Mouse (Mus musculus): ENCODE results near the gene Cdc14b. TPM values are rescaled to one million over a fixed set of nuclear protein-coding genes. Genes with fewer than 3 reads are reported as not detected.
A peak's percentile ranks its signal among the peaks of the same experiment; 100 is the strongest.

Gene Cdc14b
- polyA plus RNA-seq, 1 experiment from 2014 or later: 22.1 TPM

DNA sequence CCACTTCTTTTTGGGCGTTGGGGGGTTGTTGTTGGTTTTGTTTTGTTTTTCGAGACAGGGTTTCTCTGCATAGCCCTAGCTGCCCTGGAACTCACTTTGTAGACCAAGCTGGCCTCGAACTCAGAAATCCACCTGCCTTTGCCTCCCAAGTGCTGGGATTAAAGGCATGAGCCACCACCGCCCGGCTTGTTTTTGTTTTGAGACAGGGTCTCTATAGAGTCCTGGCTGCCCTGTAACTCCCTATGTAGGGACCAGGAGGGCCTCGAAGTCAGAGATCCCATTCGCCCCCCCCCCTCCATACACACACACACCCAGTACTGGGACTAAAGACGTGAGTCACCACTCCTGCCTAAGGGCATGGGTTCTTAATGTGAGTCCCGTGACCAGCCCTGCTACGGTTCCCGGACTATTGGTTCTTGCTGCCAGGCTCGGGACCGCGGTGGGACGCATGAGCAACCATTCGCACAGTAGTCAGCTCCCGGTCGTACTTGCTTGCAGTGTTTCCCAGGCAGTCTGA lies 121.3 kb downstream of the Cdc14b start:
- no peaks in the 10 kb centered on the region for H3K9me3 ChIP-seq (replicated peaks)
- H3K27me3 ChIP-seq (replicated peaks): no peaks in the 10 kb centered on the region
- peak overlapping the region; percentile 86 for H3K4me2 ChIP-seq
- peaks cover 37% of the 10 kb centered on the region for H3K4me1 ChIP-seq (replicated peaks)
- H3K36me3 ChIP-seq: no peaks in the 10 kb centered on the region
- peak overlapping the region; percentile 71 for H3K9ac ChIP-seq
- 2% methylated on average over 18 of the region's 18 CpGs for WGBS
- peak overlapping the region; percentile 94 for H3K27ac ChIP-seq (ENCODE audit: poor library complexity, severe bottlenecking)
- ATAC-seq (ENCODE audit: insufficient number of reproducible peaks, low FRiP score): peak; percentile 58
- peak overlapping the region; percentile 93 for H3K4me3 ChIP-seq

DNA sequence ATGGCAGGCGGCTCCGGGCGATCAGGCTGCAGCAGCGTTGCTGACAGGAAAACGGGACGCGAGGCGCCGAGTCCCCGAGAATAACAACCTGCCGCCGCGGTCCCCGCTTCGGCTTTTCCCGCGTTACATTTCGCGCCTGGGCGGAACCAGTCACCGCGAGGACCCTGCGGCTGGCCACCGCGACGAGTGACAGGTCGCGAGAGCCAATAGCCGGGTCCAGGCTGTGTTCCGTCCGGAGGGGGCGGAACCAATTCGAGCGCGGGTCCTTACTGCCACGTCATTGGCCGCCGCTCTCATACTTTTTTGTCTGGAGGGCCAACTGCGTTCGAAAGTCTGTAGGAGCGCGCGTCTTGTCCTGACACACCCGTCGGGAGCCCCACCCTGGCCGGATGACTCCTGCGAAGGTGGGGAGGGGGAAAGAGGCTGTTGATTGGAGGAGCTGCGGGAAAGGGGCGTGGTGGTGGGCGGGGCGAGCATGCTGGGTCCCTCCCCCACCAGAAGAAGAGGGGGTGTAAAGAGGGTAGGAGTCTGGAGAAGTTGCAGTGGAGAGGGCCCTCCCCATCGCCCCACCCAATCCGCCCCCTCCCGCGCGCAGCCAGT lies 121.9 kb downstream of the Cdc14b start, which contains the start of gene Zfp367:
Zfp367 (minus strand) TSS at position 120 of the 600 bp plus-strand sequence.
- Histone ChIP-seq H3K4me2 (peak within 1 kb of the TSS; percentile 86), H3K4me3 (peak within 1 kb of the TSS; percentile 93), H3K4me1 (replicated peaks) (peaks cover 37% of the 10 kb centered on the region), H3K9me3 (replicated peaks) (no peaks in the 10 kb centered on the region), H3K9ac (peak within 1 kb of the TSS; percentile 94), H3K27me3 (replicated peaks) (no peaks in the 10 kb centered on the region), H3K27ac (ENCODE audit: poor library complexity, severe bottlenecking) (peak within 1 kb of the TSS; percentile 94), H3K36me3 (no peaks in the 10 kb centered on the region)
- 0% methylated on average over 53 of the region's 56 CpGs for WGBS
- ATAC-seq (ENCODE audit: insufficient number of reproducible peaks, low FRiP score): peak; percentile 95

DNA sequence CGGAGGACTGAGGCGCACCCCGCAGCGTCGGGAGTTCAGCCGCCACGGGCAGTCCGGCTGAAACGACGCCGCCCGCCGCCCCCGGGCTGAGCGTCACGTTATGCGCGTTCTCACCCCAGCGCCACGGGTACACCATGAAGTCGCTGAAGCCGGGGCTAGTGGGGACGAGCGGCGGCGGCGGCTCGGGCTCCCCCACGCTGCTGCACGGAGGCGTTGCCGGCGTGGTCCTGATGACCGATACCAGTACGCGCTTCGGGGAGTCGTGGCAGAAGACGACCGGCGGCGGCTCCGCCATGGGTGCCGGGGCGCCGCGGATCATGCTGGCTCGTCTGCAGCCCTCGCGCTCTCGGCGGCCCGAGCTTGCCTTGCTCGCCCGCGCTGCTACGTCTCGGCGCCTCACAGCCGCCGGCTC lies 122.4 kb downstream of the Cdc14b start:
- WGBS: under 1% methylated on average over 61 of the region's 61 CpGs
- no peaks in the 10 kb centered on the region for H3K9me3 ChIP-seq (replicated peaks)
- peak; percentile 7; the same call in 1 of the 2 replicates for ATAC-seq (ENCODE audit: insufficient number of reproducible peaks, low FRiP score)
- peak overlapping the region; percentile 93 for H3K27ac ChIP-seq (ENCODE audit: poor library complexity, severe bottlenecking)
- H3K9ac ChIP-seq: peak overlapping the region; percentile 94
- no peaks in the 10 kb centered on the region for H3K36me3 ChIP-seq
- peak overlapping the region; percentile 93 for H3K4me3 ChIP-seq
- H3K4me1 ChIP-seq (replicated peaks): peaks cover 37% of the 10 kb centered on the region
- no peaks in the 10 kb centered on the region for H3K27me3 ChIP-seq (replicated peaks)
- H3K4me2 ChIP-seq: peak overlapping the region; percentile 86

DNA sequence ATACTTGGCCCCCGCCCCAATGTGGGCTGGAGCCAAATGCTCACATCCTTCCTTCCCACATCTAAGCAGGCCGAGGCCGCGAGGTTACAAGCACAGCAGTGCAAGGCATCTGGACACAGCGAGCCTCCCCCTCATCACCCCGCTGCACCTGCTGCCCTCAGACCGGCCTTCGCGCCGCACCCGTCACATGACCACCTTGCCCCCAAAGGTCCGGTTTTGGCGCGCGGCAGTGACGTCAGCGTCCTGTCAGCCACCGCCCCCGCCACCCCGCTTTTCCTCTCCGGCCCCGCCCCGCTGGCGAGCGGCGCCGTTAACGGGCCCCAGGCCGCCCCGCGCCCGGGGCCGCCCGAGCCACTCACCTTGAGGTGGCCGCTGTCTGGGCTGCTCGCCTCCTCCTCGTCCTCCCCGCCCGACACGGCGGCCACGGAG lies 122.8 kb downstream of the Cdc14b start:
- no peaks in the 10 kb centered on the region for H3K27me3 ChIP-seq (replicated peaks)
- H3K4me2 ChIP-seq: peak overlapping the region; percentile 86
- H3K27ac ChIP-seq (ENCODE audit: poor library complexity, severe bottlenecking): peak overlapping the region; percentile 93
- peaks cover 37% of the 10 kb centered on the region for H3K4me1 ChIP-seq (replicated peaks)
- WGBS: under 1% methylated on average over 42 of the region's 42 CpGs
- peak; percentile 43 for ATAC-seq (ENCODE audit: insufficient number of reproducible peaks, low FRiP score)
- H3K9me3 ChIP-seq (replicated peaks): no peaks in the 10 kb centered on the region
- H3K9ac ChIP-seq: peak overlapping the region; percentile 94
- H3K36me3 ChIP-seq: no peaks in the 10 kb centered on the region
- H3K4me3 ChIP-seq: peak overlapping the region; percentile 93

DNA sequence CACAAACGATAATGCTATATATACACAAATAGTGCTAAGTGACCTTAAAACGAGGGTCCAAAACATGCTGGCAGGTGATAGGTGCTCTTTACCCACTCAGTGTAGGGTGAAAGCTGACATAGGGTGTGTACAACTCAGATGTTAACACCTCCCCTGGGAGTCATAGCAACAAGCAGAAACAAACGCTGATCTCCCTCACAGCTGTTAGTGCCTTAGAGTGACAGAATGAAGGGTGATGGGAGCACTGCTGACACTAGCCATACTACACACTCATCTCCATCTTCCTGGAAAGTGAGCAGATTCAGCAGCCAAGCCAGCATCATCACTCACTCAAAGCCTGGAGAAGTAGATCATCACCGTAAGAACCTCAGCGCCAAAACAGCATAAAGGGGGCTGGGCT lies 125.0 kb downstream of the Cdc14b start:
- Histone ChIP-seq H3K4me1 (replicated peaks) (peaks cover 33% of the 10 kb centered on the region), H3K4me2 (peak overlapping the region; percentile 39), H3K27ac (ENCODE audit: poor library complexity, severe bottlenecking) (0 out of 2 replicates have a peak overlapping the region, but pooled peaks have one; percentile 3), H3K9me3 (replicated peaks) (no peaks in the 10 kb centered on the region), H3K4me3 (peak overlapping the region; percentile 3; the same call in 1 of the 2 replicates), H3K36me3 (no peaks in the 10 kb centered on the region), H3K27me3 (replicated peaks) (no peaks in the 10 kb centered on the region), H3K9ac (no peak overlapping the region)
- 35% methylated on average over 5 of the region's 5 CpGs for WGBS
- no peak for ATAC-seq (ENCODE audit: insufficient number of reproducible peaks, low FRiP score)

Other genes starting within 250 kb of the Cdc14b start
- not detected in 2 replicates for gene Hsd17b3, start 186.1 kb downstream of the Cdc14b start, polyA plus RNA-seq (2016; fragmentation: Nextera tagmentation; extraction: Ambion mirVana)
- gene Slc35d2, start 145.9 kb downstream of the Cdc14b start, polyA plus RNA-seq (2016; fragmentation: Nextera tagmentation; extraction: Ambion mirVana): 8.6 and 9.5 TPM in 2 replicates
- gene Zfp367, start 122.1 kb downstream of the Cdc14b start, polyA plus RNA-seq (2016; fragmentation: Nextera tagmentation; extraction: Ambion mirVana): 28.8 and 29.7 TPM in 2 replicates
- 69.8 and 75.7 TPM in 2 replicates for gene Habp4, start 113.5 kb downstream of the Cdc14b start, polyA plus RNA-seq (2016; fragmentation: Nextera tagmentation; extraction: Ambion mirVana)
- gene Aaed1, start 37.4 kb upstream of the Cdc14b start, polyA plus RNA-seq (2016; fragmentation: Nextera tagmentation; extraction: Ambion mirVana): 89.0 and 93.6 TPM in 2 replicates
- gene Ctsl, start 95.6 kb upstream of the Cdc14b start, polyA plus RNA-seq (2016; fragmentation: Nextera tagmentation; extraction: Ambion mirVana): 266 and 280 TPM in 2 replicates
- gene Cdk20, start 157.0 kb upstream of the Cdc14b start, polyA plus RNA-seq (2016; fragmentation: Nextera tagmentation; extraction: Ambion mirVana): 3.9 and 4.0 TPM in 2 replicates
- not detected in 2 replicates for gene Fam240b, start 222.5 kb upstream of the Cdc14b start, polyA plus RNA-seq (2016; fragmentation: Nextera tagmentation; extraction: Ambion mirVana)